Mouse (Mus musculus): ENCODE data around the gene Grip1. TPM values are rescaled to one million over a fixed set of nuclear protein-coding genes. Genes with fewer than 3 reads are reported as not detected.
A peak's percentile ranks its signal among the peaks of the same experiment; 100 is the strongest.

The Grip1 gene
- polyA plus RNA-seq, 1 experiment from 2014 or later: 0.53 TPM

- Histone ChIP-seq H3K36me3 (replicated peaks) (no peaks in the 10 kb centered on the region), H3K4me2 (no peak overlapping the region), H3K4me1 (replicated peaks) (peaks cover 8% of the 10 kb centered on the region; the same call in 1 of the 2 replicates), H3K9me3 (replicated peaks) (no peaks in the 10 kb centered on the region), H3K27me3 (no peaks in the 10 kb centered on the region), H3K27ac (replicated peaks) (no peak overlapping the region), H3K4me3 (replicated peaks) (no peak overlapping the region), H3K9ac (no peak overlapping the region)
- ATAC-seq (ENCODE audit: insufficient read depth): peak; percentile 49; the same call in 1 of the 2 replicates
- 62% methylated on average over 14 of the region's 14 CpGs for WGBS (ENCODE audit: insufficient replicate concordance)
Measured at GRCm38 (mm10) chr10:119615240-119615885, 161.7 kb downstream of the Grip1 start.

GRCm38 (mm10) chr10:119616078-119616477 is 162.4 kb downstream of the Grip1 start:
- Histone ChIP-seq H3K9me3 (replicated peaks) (no peaks in the 10 kb centered on the region), H3K27me3 (no peaks in the 10 kb centered on the region), H3K4me1 (replicated peaks) (peaks cover 8% of the 10 kb centered on the region; the same call in 1 of the 2 replicates), H3K27ac (replicated peaks) (no peak overlapping the region), H3K9ac (no peak overlapping the region), H3K4me2 (no peak overlapping the region), H3K36me3 (replicated peaks) (no peaks in the 10 kb centered on the region), H3K4me3 (replicated peaks) (no peak overlapping the region)
- 69% methylated on average over 3 of the region's 3 CpGs for WGBS (ENCODE audit: insufficient replicate concordance)
- ATAC-seq (ENCODE audit: insufficient read depth): no peak

GRCm38 (mm10) chr10:119628656-119629055 is 175.0 kb downstream of the Grip1 start:
- Histone ChIP-seq H3K27me3 (no peaks in the 10 kb centered on the region), H3K4me1 (replicated peaks) (no peaks in the 10 kb centered on the region), H3K36me3 (replicated peaks) (no peaks in the 10 kb centered on the region), H3K27ac (replicated peaks) (no peak overlapping the region), H3K9ac (no peak overlapping the region), H3K9me3 (replicated peaks) (no peaks in the 10 kb centered on the region), H3K4me3 (replicated peaks) (no peak overlapping the region), H3K4me2 (no peak overlapping the region)
- ATAC-seq (ENCODE audit: insufficient read depth): no peak
- WGBS (ENCODE audit: insufficient replicate concordance): 57% methylated on average over 4 of the region's 4 CpGs

GRCm38 (mm10) chr10:119630401-119630800 is 176.8 kb downstream of the Grip1 start:
- H3K9me3 ChIP-seq (replicated peaks): no peaks in the 10 kb centered on the region
- no peak for ATAC-seq (ENCODE audit: insufficient read depth)
- H3K36me3 ChIP-seq (replicated peaks): no peaks in the 10 kb centered on the region
- no peaks in the 10 kb centered on the region for H3K4me1 ChIP-seq (replicated peaks)
- no peak overlapping the region for H3K4me3 ChIP-seq (replicated peaks)
- H3K4me2 ChIP-seq: no peak overlapping the region
- 77% methylated on average over 5 of the region's 5 CpGs for WGBS (ENCODE audit: insufficient replicate concordance)
- no peak overlapping the region for H3K27ac ChIP-seq (replicated peaks)
- H3K9ac ChIP-seq: no peak overlapping the region
- H3K27me3 ChIP-seq: no peaks in the 10 kb centered on the region

GRCm38 (mm10) chr10:119631966-119632365 is 178.3 kb downstream of the Grip1 start:
- no peaks in the 10 kb centered on the region for H3K36me3 ChIP-seq (replicated peaks)
- H3K27ac ChIP-seq (replicated peaks): no peak overlapping the region
- ATAC-seq (ENCODE audit: insufficient read depth): no peak
- WGBS (ENCODE audit: insufficient replicate concordance): 65% methylated on average over 9 of the region's 9 CpGs
- H3K9me3 ChIP-seq (replicated peaks): no peaks in the 10 kb centered on the region
- no peak overlapping the region for H3K9ac ChIP-seq
- no peaks in the 10 kb centered on the region for H3K4me1 ChIP-seq (replicated peaks)
- no peak overlapping the region for H3K4me3 ChIP-seq (replicated peaks)
- H3K27me3 ChIP-seq: no peaks in the 10 kb centered on the region
- no peak overlapping the region for H3K4me2 ChIP-seq

GRCm38 (mm10) chr10:119634544-119634943 is 180.9 kb downstream of the Grip1 start:
- no peaks in the 10 kb centered on the region for H3K36me3 ChIP-seq (replicated peaks)
- no peaks in the 10 kb centered on the region for H3K9me3 ChIP-seq (replicated peaks)
- no peak overlapping the region for H3K27ac ChIP-seq (replicated peaks)
- no peaks in the 10 kb centered on the region for H3K4me1 ChIP-seq (replicated peaks)
- H3K27me3 ChIP-seq: no peaks in the 10 kb centered on the region
- no peak overlapping the region for H3K4me2 ChIP-seq
- no peak overlapping the region for H3K9ac ChIP-seq
- ATAC-seq (ENCODE audit: insufficient read depth): no peak
- WGBS (ENCODE audit: insufficient replicate concordance): 50% methylated on average over 6 of the region's 6 CpGs
- no peak overlapping the region for H3K4me3 ChIP-seq (replicated peaks)

GRCm38 (mm10) chr10:119640534-119640933 is 186.9 kb downstream of the Grip1 start:
- no peak for ATAC-seq (ENCODE audit: insufficient read depth)
- WGBS (ENCODE audit: insufficient replicate concordance): 60% methylated on average over 10 of the region's 10 CpGs
- H3K27ac ChIP-seq (replicated peaks): no peak overlapping the region

GRCm38 (mm10) chr10:119641011-119641410 is 187.4 kb downstream of the Grip1 start:
- Histone ChIP-seq H3K27ac (replicated peaks) (no peak overlapping the region), H3K4me2 (no peak overlapping the region), H3K27me3 (no peaks in the 10 kb centered on the region), H3K36me3 (replicated peaks) (no peaks in the 10 kb centered on the region), H3K4me3 (replicated peaks) (no peak overlapping the region), H3K9me3 (replicated peaks) (no peaks in the 10 kb centered on the region), H3K4me1 (replicated peaks) (no peaks in the 10 kb centered on the region), H3K9ac (no peak overlapping the region)
- no peak for ATAC-seq (ENCODE audit: insufficient read depth)
- 79% methylated on average over 12 of the region's 12 CpGs for WGBS (ENCODE audit: insufficient replicate concordance)

More at GRCm38 (mm10) chr10:119640534-119640933, 186.9 kb downstream of the Grip1 start:
- Histone ChIP-seq H3K9me3 (replicated peaks) (no peaks in the 10 kb centered on the region), H3K36me3 (replicated peaks) (no peaks in the 10 kb centered on the region), H3K4me2 (no peak overlapping the region), H3K4me3 (replicated peaks) (no peak overlapping the region), H3K27me3 (no peaks in the 10 kb centered on the region), H3K9ac (no peak overlapping the region), H3K4me1 (replicated peaks) (no peaks in the 10 kb centered on the region)

- no peaks in the 10 kb centered on the region for H3K9me3 ChIP-seq (replicated peaks)
- no peaks in the 10 kb centered on the region for H3K36me3 ChIP-seq (replicated peaks)
- 52% methylated on average over 5 of the region's 5 CpGs for WGBS (ENCODE audit: insufficient replicate concordance)
- no peak overlapping the region for H3K27ac ChIP-seq (replicated peaks)
- H3K9ac ChIP-seq: no peak overlapping the region
- ATAC-seq (ENCODE audit: insufficient read depth): no peak
- no peak overlapping the region for H3K4me2 ChIP-seq
- H3K4me3 ChIP-seq (replicated peaks): no peak overlapping the region
- no peaks in the 10 kb centered on the region for H3K4me1 ChIP-seq (replicated peaks)
- no peaks in the 10 kb centered on the region for H3K27me3 ChIP-seq
Measured at GRCm38 (mm10) chr10:119644289-119644688, 190.7 kb downstream of the Grip1 start.

- Histone ChIP-seq H3K27me3 (no peaks in the 10 kb centered on the region), H3K4me2 (no peak overlapping the region), H3K36me3 (replicated peaks) (no peaks in the 10 kb centered on the region), H3K4me1 (replicated peaks) (no peaks in the 10 kb centered on the region), H3K27ac (replicated peaks) (no peak overlapping the region), H3K9ac (no peak overlapping the region), H3K4me3 (replicated peaks) (no peak overlapping the region), H3K9me3 (replicated peaks) (no peaks in the 10 kb centered on the region)
- WGBS (ENCODE audit: insufficient replicate concordance): 55% methylated on average over 29 of the region's 29 CpGs
- ATAC-seq (ENCODE audit: insufficient read depth): no peak
Measured at GRCm38 (mm10) chr10:119646500-119647439, 193.1 kb downstream of the Grip1 start.

- no peak overlapping the region for H3K27ac ChIP-seq (replicated peaks)
- ATAC-seq (ENCODE audit: insufficient read depth): no peak
Measured at GRCm38 (mm10) chr10:119660677-119661353, 207.2 kb downstream of the Grip1 start.

More at GRCm38 (mm10) chr10:119660677-119661353, 207.2 kb downstream of the Grip1 start:
- no peak overlapping the region for H3K4me2 ChIP-seq
- no peaks in the 10 kb centered on the region for H3K36me3 ChIP-seq (replicated peaks)
- H3K9me3 ChIP-seq (replicated peaks): 0 out of 2 replicates have a peak, but pooled peaks cover 3% of the 10 kb centered on the region
- no peak overlapping the region for H3K9ac ChIP-seq
- WGBS (ENCODE audit: insufficient replicate concordance): 52% methylated on average over 7 of the region's 7 CpGs
- no peak overlapping the region for H3K4me3 ChIP-seq (replicated peaks)
- no peaks in the 10 kb centered on the region for H3K4me1 ChIP-seq (replicated peaks)
- H3K27me3 ChIP-seq: no peaks in the 10 kb centered on the region

All from liver, embryonic 15.5 days (tissue).